Mouse (Mus musculus) erythroid progenitor cell, adult 5-6 weeks (primary cell): ENCODE data around the gene Nckap5. TPM values are rescaled to one million over a fixed set of nuclear protein-coding genes. Genes with fewer than 3 reads are reported as not detected.

Experiments used
- ATAC-seq: replicated peaks from 2 replicates; pipeline ENCODE4 v1.8.0; 2016; ENCODE audit warnings: moderate number of reproducible peaks, mild to moderate bottlenecking, moderate TSS enrichment, inconsistent platforms; ENCODE audit not compliant: poor library complexity, low FRiP score, severe bottlenecking
- total RNA-seq, 2 experiments: library from RNA; stranded (forward) in 1 of 2; stranded (reverse) in 1 of 2; fragments of 150-400 nt in 1 of 2; fragments of 186-747, 209-891 nt in 1 of 2; gene quantifications; 2 replicates each; pipeline versions ENCODE4 v1.2.3 to v1.2.4; 2015 to 2017; ENCODE audit warnings: low replicate concordance in 2 of 2

Gene Nckap5
- total RNA-seq, 2 experiments from 2014 or later: not detected

GRCm38 (mm10) chr1:126492206-126493071 lies 338.2 kb downstream of the Nckap5 start:
- no peak for ATAC-seq

GRCm38 (mm10) chr1:126491412-126491811 lies 339.2 kb downstream of the Nckap5 start:
- ATAC-seq: no peak

GRCm38 (mm10) chr1:126490256-126490655 lies 340.3 kb downstream of the Nckap5 start:
- ATAC-seq: no peak

GRCm38 (mm10) chr1:126484664-126485087 lies 345.9 kb downstream of the Nckap5 start:
- no peak for ATAC-seq

- ATAC-seq: no peak
Observed at GRCm38 (mm10) chr1:126483665-126484064, 346.9 kb downstream of the Nckap5 start.

- ATAC-seq: no peak
Observed at GRCm38 (mm10) chr1:126481459-126482228, 349.0 kb downstream of the Nckap5 start.

- ATAC-seq: no peak
Observed at GRCm38 (mm10) chr1:126473044-126473443, 357.6 kb downstream of the Nckap5 start.

- no peak for ATAC-seq
Observed at GRCm38 (mm10) chr1:126471419-126471818, 359.2 kb downstream of the Nckap5 start.

GRCm38 (mm10) chr1:126470883-126471282 lies 359.7 kb downstream of the Nckap5 start:
- ATAC-seq: no peak

- no peak for ATAC-seq
Observed at GRCm38 (mm10) chr1:126469818-126470544, 360.6 kb downstream of the Nckap5 start.

- no peak for ATAC-seq
Observed at GRCm38 (mm10) chr1:126461527-126462354, 368.9 kb downstream of the Nckap5 start.

- ATAC-seq: no peak
Observed at GRCm38 (mm10) chr1:126457739-126458138, 372.9 kb downstream of the Nckap5 start.

GRCm38 (mm10) chr1:126454504-126455173 lies 376.0 kb downstream of the Nckap5 start:
- ATAC-seq: no peak

GRCm38 (mm10) chr1:126451472-126451871 lies 379.1 kb downstream of the Nckap5 start:
- ATAC-seq: no peak

- no peak for ATAC-seq
Observed at GRCm38 (mm10) chr1:126449424-126449823, 381.2 kb downstream of the Nckap5 start.

- ATAC-seq: no peak
Observed at GRCm38 (mm10) chr1:126443890-126444289, 386.7 kb downstream of the Nckap5 start.

- ATAC-seq: no peak
Observed at GRCm38 (mm10) chr1:126442723-126443122, 387.9 kb downstream of the Nckap5 start.

GRCm38 (mm10) chr1:126438000-126438572 lies 392.5 kb downstream of the Nckap5 start:
- ATAC-seq: no peak
